Mouse (Mus musculus): ENCODE data around the gene Rims1.

Gene Rims1

GRCm38 (mm10) chr1:22254278-22254677 is 551.5 kb downstream of the Rims1 start:
- no peak for DNase-seq (ENCODE audit: extremely low spot score)

DNA sequence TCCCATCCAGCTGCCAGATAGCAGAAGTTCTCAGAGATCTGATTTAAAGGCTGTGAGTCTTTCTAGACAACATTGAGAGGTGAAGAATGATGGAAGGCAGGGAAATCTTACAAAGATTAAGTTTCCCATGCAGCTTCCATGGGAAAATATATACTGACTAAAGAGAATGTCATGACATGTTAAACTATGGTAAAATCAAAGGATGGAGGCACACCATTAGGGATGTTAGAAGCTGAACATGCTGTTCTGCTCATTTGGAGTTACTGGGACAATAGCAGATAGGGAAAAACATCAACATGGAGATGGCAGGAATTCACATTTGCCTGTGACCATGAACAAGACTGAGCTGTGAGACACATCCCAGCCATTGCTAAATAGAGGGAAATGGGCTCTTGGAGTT is 552.9 kb downstream of the Rims1 start:
- no peak for DNase-seq (ENCODE audit: extremely low spot score)

DNA sequence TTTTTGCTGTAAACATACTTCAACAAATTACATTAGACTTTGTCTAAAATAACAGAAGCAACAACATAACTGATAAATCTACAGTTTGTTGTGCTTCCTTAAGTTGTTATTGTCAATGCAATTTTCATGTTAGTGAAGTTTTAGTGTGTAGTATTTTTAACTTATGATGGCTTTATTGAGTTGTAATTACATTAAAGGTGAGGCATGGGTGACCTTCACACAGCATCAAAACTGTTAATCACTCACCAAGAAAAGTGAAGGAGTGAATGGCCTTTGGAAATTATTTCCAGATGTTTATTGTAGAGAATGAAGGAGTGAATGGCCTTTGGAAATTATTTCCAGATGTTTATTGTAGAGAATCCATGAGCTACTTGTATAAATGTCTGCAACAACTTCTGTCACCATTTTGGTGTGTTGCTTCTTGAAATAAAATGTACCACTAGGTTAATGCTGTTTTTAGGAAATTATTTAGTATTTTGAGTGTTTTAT is 556.9 kb downstream of the Rims1 start:
- no peak for DNase-seq (ENCODE audit: extremely low spot score)

DNA sequence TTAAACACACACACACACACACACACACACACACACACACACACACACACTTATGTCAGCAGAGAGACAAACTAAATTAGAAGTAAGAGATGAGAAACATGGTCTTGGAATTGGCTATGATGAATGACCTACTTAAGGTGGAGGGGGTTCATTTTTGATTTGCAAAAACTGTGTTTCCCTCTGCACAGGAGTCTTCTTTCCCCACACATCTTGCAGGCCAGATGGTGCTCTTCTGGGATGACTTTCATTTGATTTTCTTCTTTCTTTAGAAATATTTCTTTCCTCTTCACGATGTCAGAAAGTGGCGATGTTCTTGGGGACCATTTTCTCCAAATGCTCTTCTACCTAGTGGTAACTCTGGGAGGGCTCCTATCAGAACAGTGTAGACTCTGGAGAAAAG is 560.0 kb downstream of the Rims1 start:
- DNase-seq (ENCODE audit: extremely low spot score) = no peak
